Mouse (Mus musculus): ENCODE measurements around the gene Exoc7. TPM values are rescaled to one million over a fixed set of nuclear protein-coding genes. Genes with fewer than 3 reads are reported as not detected.

Gene Exoc7
- polyA plus RNA-seq, 1 experiment from 2014 or later: 42.5 TPM

- no peaks in the 10 kb centered on the region for H3K27me3 ChIP-seq (ENCODE audit: control insufficient read depth, insufficient read depth, low read length)
- H3K4me3 ChIP-seq (ENCODE audit: low read depth, low read length): no peak overlapping the region
- 91% methylated on average over 4 of the region's 4 CpGs for WGBS (ENCODE audit: insufficient replicate concordance)
- H3K4me1 ChIP-seq (ENCODE audit: control insufficient read depth, insufficient read depth, low read length): no peaks in the 10 kb centered on the region
- no peak overlapping the region for H3K4me2 ChIP-seq
- H3K9ac ChIP-seq (ENCODE audit: low read depth, low read length): no peak overlapping the region
- no peak overlapping the region for H3K27ac ChIP-seq (ENCODE audit: low read depth, low read length)
- peaks cover 58% of the 10 kb centered on the region for H3K36me3 ChIP-seq (ENCODE audit: control insufficient read depth, insufficient read depth, low read length)
- ATAC-seq (replicated peaks; ENCODE audit: insufficient number of reproducible peaks, low FRiP score, low TSS enrichment): no peak
- no peaks in the 10 kb centered on the region for H3K9me3 ChIP-seq (replicated peaks; ENCODE audit: control insufficient read depth, low read length)
Observed at GRCm38 (mm10) chr11:116265850-116266249, 41.2 kb downstream of the Exoc7 start.

DNA sequence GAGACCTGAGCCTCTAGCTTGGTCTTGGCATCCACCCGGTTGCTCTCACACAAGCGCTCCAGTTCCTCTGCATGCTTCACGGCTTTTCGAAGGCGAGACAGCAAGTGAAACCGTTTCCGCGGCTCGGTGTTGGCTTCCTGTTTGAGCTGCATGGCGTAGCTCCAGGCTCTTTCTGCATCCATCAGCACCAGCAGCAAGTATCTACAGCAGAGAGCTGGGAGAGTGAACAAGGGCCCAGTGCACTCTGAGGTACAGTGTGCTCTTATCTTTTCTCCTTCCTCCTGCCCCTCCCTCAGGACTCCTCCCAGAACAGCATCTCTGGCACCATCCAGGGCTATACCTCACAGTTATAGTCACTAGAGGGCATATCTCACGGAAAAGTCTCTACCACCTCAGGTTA is 41.7 kb downstream of the Exoc7 start:
- WGBS (ENCODE audit: insufficient replicate concordance): 88% methylated on average over 11 of the region's 11 CpGs
- Histone ChIP-seq H3K27me3 (ENCODE audit: control insufficient read depth, insufficient read depth, low read length) (no peaks in the 10 kb centered on the region), H3K4me2 (no peak overlapping the region), H3K9me3 (replicated peaks; ENCODE audit: control insufficient read depth, low read length) (no peaks in the 10 kb centered on the region), H3K9ac (ENCODE audit: low read depth, low read length) (no peak overlapping the region), H3K36me3 (ENCODE audit: control insufficient read depth, insufficient read depth, low read length) (peaks cover 62% of the 10 kb centered on the region), H3K4me1 (ENCODE audit: control insufficient read depth, insufficient read depth, low read length) (no peaks in the 10 kb centered on the region), H3K27ac (ENCODE audit: low read depth, low read length) (no peak overlapping the region), H3K4me3 (ENCODE audit: low read depth, low read length) (no peak overlapping the region)
- no peak for ATAC-seq (replicated peaks; ENCODE audit: insufficient number of reproducible peaks, low FRiP score, low TSS enrichment)

DNA sequence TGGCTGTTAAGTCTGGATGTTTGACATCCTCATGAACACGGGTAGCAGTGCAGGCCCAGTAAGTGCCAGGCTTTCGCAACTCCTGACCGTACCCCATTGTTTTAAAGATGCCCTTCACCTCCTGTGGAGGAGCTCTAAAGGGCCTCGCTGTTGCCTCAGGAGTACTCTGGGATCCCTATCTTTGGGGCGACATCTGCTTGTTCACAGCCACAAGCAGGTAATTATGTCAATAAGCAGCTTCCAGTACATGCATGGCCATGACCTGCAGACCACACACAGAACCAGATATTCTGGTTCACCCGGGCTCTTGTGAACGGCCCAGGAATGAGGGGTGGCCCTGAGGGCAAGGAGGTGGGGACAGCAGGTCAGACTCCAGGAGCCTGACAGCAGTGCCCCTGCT is 46.8 kb downstream of the Exoc7 start:
- WGBS (ENCODE audit: insufficient replicate concordance): 94% methylated on average over 7 of the region's 7 CpGs
- Histone ChIP-seq H3K27ac (ENCODE audit: low read depth, low read length) (no peak overlapping the region), H3K9me3 (replicated peaks; ENCODE audit: control insufficient read depth, low read length) (no peaks in the 10 kb centered on the region), H3K4me1 (ENCODE audit: control insufficient read depth, insufficient read depth, low read length) (no peaks in the 10 kb centered on the region), H3K27me3 (ENCODE audit: control insufficient read depth, insufficient read depth, low read length) (no peaks in the 10 kb centered on the region), H3K4me2 (no peak overlapping the region), H3K9ac (ENCODE audit: low read depth, low read length) (no peak overlapping the region), H3K36me3 (ENCODE audit: control insufficient read depth, insufficient read depth, low read length) (peaks cover 43% of the 10 kb centered on the region), H3K4me3 (ENCODE audit: low read depth, low read length) (no peak overlapping the region)
- ATAC-seq (replicated peaks; ENCODE audit: insufficient number of reproducible peaks, low FRiP score, low TSS enrichment): no peak

- 89% methylated on average over 8 of the region's 8 CpGs for WGBS (ENCODE audit: insufficient replicate concordance)
- no peak for ATAC-seq (replicated peaks; ENCODE audit: insufficient number of reproducible peaks, low FRiP score, low TSS enrichment)
- Histone ChIP-seq H3K27ac (ENCODE audit: low read depth, low read length) (no peak overlapping the region), H3K4me2 (no peak overlapping the region), H3K36me3 (ENCODE audit: control insufficient read depth, insufficient read depth, low read length) (peaks cover 48% of the 10 kb centered on the region), H3K9me3 (replicated peaks; ENCODE audit: control insufficient read depth, low read length) (no peaks in the 10 kb centered on the region), H3K27me3 (ENCODE audit: control insufficient read depth, insufficient read depth, low read length) (no peaks in the 10 kb centered on the region), H3K4me1 (ENCODE audit: control insufficient read depth, insufficient read depth, low read length) (no peaks in the 10 kb centered on the region), H3K4me3 (ENCODE audit: low read depth, low read length) (no peak overlapping the region), H3K9ac (ENCODE audit: low read depth, low read length) (no peak overlapping the region)
Observed at GRCm38 (mm10) chr11:116259461-116259860, 47.6 kb downstream of the Exoc7 start.

DNA sequence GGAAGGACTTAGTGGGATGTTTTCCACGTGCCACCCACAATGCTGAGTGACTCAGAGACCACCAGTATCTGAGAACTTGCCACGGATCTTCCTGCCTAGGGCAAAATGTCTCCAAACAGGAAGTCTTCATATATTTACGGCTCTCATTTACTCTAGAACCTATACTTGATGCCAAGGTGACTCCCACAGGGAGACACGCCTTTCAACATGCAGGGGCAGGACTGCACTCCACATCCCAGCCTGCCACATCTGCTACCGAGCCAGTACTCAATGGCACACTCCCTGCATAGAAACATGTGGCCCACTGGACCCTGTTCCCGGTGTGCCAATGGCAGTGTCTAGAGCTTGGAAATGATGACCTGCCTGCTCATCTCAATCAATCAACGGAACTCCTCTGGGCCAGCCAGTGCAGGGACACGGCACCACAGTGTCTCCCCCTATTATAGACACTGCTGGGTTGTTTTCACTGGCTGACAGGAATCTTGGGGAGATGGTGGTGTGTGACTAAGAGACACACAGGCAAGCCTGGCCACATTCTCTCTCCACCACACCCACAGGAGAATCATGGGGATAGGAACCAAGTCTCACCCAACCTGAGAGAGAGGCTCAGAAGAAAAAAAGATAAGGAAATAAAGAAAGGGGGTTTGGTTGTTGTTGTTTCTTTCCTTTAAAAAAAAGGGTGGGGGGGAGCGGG is 50.9 kb downstream of the Exoc7 start:
- H3K27ac ChIP-seq (ENCODE audit: low read depth, low read length): no peak overlapping the region
- H3K36me3 ChIP-seq (ENCODE audit: control insufficient read depth, insufficient read depth, low read length): peaks cover 48% of the 10 kb centered on the region
- no peak overlapping the region for H3K4me2 ChIP-seq
- 87% methylated on average over 9 of the region's 9 CpGs for WGBS (ENCODE audit: insufficient replicate concordance)
- H3K4me1 ChIP-seq (ENCODE audit: control insufficient read depth, insufficient read depth, low read length): no peaks in the 10 kb centered on the region
- ATAC-seq (replicated peaks; ENCODE audit: insufficient number of reproducible peaks, low FRiP score, low TSS enrichment): no peak
- H3K9ac ChIP-seq (ENCODE audit: low read depth, low read length): no peak overlapping the region
- no peaks in the 10 kb centered on the region for H3K27me3 ChIP-seq (ENCODE audit: control insufficient read depth, insufficient read depth, low read length)
- no peak overlapping the region for H3K4me3 ChIP-seq (ENCODE audit: low read depth, low read length)
- H3K9me3 ChIP-seq (replicated peaks; ENCODE audit: control insufficient read depth, low read length): no peaks in the 10 kb centered on the region

DNA sequence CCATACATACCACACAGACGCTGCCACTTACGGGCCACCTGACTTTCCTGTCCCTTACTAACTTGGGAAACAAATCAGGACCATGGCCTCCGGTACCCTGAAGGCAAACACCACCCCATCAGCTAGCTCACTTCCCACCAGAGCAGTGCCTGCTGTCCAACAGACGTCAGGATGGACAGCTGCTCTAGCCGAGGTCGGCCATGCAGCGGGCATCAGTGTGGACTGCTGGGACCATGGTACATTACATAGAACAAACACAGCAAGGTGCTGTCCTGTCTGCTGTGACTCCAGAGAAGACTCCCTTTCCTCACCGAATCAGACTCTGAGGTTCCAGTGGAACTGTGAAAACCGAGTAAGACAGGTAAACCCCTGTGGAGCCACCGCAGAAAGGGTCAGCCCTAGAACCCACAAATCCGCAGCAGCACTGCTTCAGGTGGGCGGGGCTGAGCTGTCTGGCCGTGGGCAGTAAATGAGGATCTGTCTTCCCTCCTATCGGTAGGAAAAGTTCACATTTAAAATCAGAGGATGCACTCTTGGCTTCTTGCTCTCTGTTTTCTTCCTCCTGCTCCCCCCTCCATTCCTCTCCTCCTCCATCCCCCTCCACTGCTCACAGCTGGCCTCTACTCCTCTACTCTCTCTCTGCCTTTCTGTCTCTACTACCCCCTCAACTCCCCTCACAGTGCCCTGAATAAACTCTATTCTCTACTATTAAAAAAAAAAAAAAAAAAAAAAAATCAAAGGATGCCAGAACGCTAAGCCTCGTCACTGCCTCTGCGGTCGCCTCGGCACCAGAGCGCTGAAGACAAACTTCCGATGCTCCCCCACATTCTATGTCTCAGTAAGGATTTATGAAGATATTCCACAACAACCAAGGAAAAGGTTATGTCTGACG is 51.7 kb downstream of the Exoc7 start:
- no peak for ATAC-seq (replicated peaks; ENCODE audit: insufficient number of reproducible peaks, low FRiP score, low TSS enrichment)
- H3K27ac ChIP-seq (ENCODE audit: low read depth, low read length): no peak overlapping the region
- no peaks in the 10 kb centered on the region for H3K4me1 ChIP-seq (ENCODE audit: control insufficient read depth, insufficient read depth, low read length)
- no peak overlapping the region for H3K4me2 ChIP-seq
- peaks cover 51% of the 10 kb centered on the region for H3K36me3 ChIP-seq (ENCODE audit: control insufficient read depth, insufficient read depth, low read length)
- H3K9me3 ChIP-seq (replicated peaks; ENCODE audit: control insufficient read depth, low read length): no peaks in the 10 kb centered on the region
- H3K9ac ChIP-seq (ENCODE audit: low read depth, low read length): no peak overlapping the region
- 88% methylated on average over 22 of the region's 22 CpGs for WGBS (ENCODE audit: insufficient replicate concordance)
- H3K4me3 ChIP-seq (ENCODE audit: low read depth, low read length): no peak overlapping the region
- H3K27me3 ChIP-seq (ENCODE audit: control insufficient read depth, insufficient read depth, low read length): no peaks in the 10 kb centered on the region

GRCm38 (mm10) chr11:116254627-116255026 is 52.4 kb downstream of the Exoc7 start:
- no peaks in the 10 kb centered on the region for H3K27me3 ChIP-seq (ENCODE audit: control insufficient read depth, insufficient read depth, low read length)
- no peak for ATAC-seq (replicated peaks; ENCODE audit: insufficient number of reproducible peaks, low FRiP score, low TSS enrichment)
- 80% methylated on average over 9 of the region's 9 CpGs for WGBS (ENCODE audit: insufficient replicate concordance)
- H3K9me3 ChIP-seq (replicated peaks; ENCODE audit: control insufficient read depth, low read length): no peaks in the 10 kb centered on the region
- H3K9ac ChIP-seq (ENCODE audit: low read depth, low read length): no peak overlapping the region
- H3K4me1 ChIP-seq (ENCODE audit: control insufficient read depth, insufficient read depth, low read length): no peaks in the 10 kb centered on the region
- peaks cover 53% of the 10 kb centered on the region for H3K36me3 ChIP-seq (ENCODE audit: control insufficient read depth, insufficient read depth, low read length)
- H3K4me3 ChIP-seq (ENCODE audit: low read depth, low read length): no peak overlapping the region
- H3K27ac ChIP-seq (ENCODE audit: low read depth, low read length): no peak overlapping the region
- H3K4me2 ChIP-seq: no peak overlapping the region

GRCm38 (mm10) chr11:116253076-116253600 is 53.9 kb downstream of the Exoc7 start:
- Histone ChIP-seq H3K9ac (ENCODE audit: low read depth, low read length) (no peak overlapping the region), H3K27ac (ENCODE audit: low read depth, low read length) (no peak overlapping the region), H3K4me1 (ENCODE audit: control insufficient read depth, insufficient read depth, low read length) (no peaks in the 10 kb centered on the region), H3K9me3 (replicated peaks; ENCODE audit: control insufficient read depth, low read length) (no peaks in the 10 kb centered on the region), H3K4me3 (ENCODE audit: low read depth, low read length) (no peak overlapping the region), H3K36me3 (ENCODE audit: control insufficient read depth, insufficient read depth, low read length) (peaks cover 53% of the 10 kb centered on the region), H3K27me3 (ENCODE audit: control insufficient read depth, insufficient read depth, low read length) (no peaks in the 10 kb centered on the region), H3K4me2 (no peak overlapping the region)
- 85% methylated on average over 3 of the region's 3 CpGs for WGBS (ENCODE audit: insufficient replicate concordance)
- no peak for ATAC-seq (replicated peaks; ENCODE audit: insufficient number of reproducible peaks, low FRiP score, low TSS enrichment)

Data from heart, embryonic 11.5 days (tissue).